Mouse (Mus musculus) common myeloid progenitor, adult 5-6 weeks (primary cell): Measurements from ENCODE around the gene Chst4. TPM values are rescaled to one million over a fixed set of nuclear protein-coding genes. Genes with fewer than 3 reads are reported as not detected.
"Not testable (repeated sequence)": the region's sequence is repeated elsewhere in the genome, so short reads cannot be mapped to it uniquely, and the experiment has no call there.

Source experiments
- ATAC-seq: replicated peaks from 2 replicates; pipeline ENCODE4 v1.8.0; 2016; ENCODE audit warnings: low read depth, mild to moderate bottlenecking, moderate TSS enrichment, inconsistent platforms; ENCODE audit not compliant: poor library complexity, severe bottlenecking
- total RNA-seq: library from RNA; stranded (forward); fragments of 200-1000, 187-1606 nt; gene quantifications from 2 replicates; pipeline ENCODE4 v1.2.3, GENCODE M21; 2017

Chst4 gene
- total RNA-seq = not detected in 2 replicates

DNA sequence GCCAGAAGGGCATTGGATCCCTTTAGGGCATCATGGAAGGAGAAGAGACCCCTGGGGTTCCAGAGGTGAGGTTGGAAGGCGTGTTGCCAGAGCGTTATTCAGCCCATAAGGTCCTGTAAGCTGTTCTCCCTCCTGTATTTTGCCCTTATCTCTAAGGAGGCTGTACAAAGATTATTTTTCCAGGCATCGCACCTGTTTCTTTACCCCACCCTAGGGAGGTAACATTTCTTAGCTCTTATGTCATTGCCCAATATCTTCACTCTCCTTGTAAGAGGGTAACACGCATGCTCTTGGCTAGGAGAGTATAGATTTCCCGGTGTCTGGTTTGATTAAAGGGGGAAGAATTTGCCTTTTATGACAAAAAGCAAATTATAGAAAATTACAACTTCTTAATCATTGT is at the start of gene Chst4:
Chst4 (minus strand) TSS at position 82 of the 400 bp plus-strand sequence.
- no peak for ATAC-seq

- no peak for ATAC-seq
Observed at GRCm38 (mm10) chr8:110082416-110083105, 43.0 kb upstream of the Chst4 start.

DNA sequence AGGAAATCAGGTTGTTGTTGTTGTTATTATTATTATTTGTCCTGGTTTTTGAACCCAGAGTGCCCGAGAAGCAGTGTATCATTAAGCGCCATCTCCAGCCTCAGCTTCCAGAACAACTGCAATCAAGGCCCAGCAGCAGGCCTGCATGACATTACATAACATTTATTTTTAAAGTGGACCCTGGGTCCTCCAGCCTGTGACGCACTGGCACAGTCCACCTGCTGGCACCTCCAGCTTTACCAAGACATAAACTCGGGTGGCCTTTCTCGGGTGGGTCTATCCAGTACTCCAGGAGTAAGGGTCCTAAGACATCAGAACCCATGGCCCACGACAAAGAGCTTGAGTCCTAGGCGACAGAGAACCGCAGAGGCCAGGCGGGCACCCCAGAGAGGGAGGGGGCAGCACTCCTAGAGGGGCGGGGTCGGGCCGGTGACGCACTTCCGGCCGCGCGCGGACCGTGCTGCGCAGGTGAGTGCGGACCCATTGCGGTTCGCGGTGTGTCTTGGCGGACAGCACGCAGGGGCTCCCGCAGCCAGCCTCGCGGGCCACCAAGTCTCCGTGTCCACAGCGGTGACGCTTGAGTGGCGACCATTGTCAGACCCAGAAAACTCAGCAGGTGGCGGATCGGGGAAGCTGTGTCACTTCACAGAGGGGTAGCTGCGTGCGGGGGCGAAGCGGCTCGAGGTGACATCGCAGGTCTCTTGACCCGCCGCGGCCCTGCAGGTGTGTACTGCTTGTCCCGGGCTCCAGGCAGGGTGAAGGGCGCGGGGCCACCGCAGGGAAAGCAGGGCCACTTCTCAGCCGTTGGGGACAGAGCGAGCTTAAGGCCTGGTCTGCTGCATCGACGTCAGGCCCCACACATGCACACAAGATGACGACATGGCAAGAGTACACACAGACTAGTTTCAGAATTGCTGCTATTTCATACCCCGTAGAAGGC is 40.0 kb upstream of the Chst4 start, which contains the start of gene Zfp612:
Zfp612 (plus strand) TSS at position 465 of the 940 bp plus-strand sequence.
- ATAC-seq = peak; percentile 78

DNA sequence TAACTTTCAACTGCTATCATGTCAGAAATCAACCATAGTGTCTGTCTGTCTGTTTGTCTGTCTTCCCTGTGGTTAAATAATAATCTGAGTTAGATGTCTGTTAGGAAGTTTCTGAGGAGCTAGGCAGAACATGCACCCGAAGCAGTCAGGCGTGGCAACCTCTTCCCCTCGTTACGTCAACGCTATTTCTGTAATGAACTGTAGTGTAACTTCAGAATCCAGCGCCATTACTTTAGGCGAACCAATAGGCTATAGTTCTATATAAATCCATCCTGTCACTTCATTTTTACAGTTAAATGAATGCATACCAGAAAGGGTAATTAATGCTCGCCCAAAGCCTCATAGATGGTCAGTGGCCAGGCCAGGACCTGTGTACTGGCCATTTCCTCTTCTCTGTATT is 35.0 kb upstream of the Chst4 start:
- no peak for ATAC-seq

- ATAC-seq = peak; percentile 89
Observed at GRCm38 (mm10) chr8:110071600-110071999, 32.1 kb upstream of the Chst4 start.

GRCm38 (mm10) chr8:110069706-110070105 is 30.2 kb upstream of the Chst4 start:
- ATAC-seq = no peak

DNA sequence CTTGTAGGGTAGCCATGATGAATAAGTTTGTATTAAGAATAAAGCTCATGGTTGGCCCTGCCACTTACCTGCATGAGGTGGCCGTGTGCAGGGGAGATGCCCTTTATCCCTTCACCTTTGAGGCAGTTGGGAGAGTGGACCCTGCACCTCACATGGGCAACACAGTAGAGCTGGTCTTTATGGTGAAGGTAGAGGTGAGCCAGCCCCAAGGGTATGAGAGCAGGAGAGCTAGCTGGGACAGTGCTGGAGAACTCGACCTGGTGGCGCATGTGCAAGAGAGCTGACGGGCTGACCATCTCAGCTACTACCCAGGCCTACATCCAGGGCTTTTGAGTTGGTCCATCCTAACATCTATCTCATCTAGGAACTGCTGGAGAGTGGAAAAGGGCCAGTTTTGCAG is 26.1 kb upstream of the Chst4 start:
- no peak for ATAC-seq

- ATAC-seq = no peak
Observed at GRCm38 (mm10) chr8:110064606-110065365, 25.2 kb upstream of the Chst4 start.

GRCm38 (mm10) chr8:110064161-110064560 is 24.6 kb upstream of the Chst4 start:
- no peak for ATAC-seq

- no peak for ATAC-seq
Observed at GRCm38 (mm10) chr8:110058207-110058606, 18.7 kb upstream of the Chst4 start.

GRCm38 (mm10) chr8:110051208-110051607 is 11.7 kb upstream of the Chst4 start:
- no peak for ATAC-seq

- no peak for ATAC-seq
Observed at GRCm38 (mm10) chr8:110040509-110040908, 969 bp upstream of the Chst4 start.

GRCm38 (mm10) chr8:110039216-110039615 is 324 bp downstream of the Chst4 start:
- no peak for ATAC-seq

DNA sequence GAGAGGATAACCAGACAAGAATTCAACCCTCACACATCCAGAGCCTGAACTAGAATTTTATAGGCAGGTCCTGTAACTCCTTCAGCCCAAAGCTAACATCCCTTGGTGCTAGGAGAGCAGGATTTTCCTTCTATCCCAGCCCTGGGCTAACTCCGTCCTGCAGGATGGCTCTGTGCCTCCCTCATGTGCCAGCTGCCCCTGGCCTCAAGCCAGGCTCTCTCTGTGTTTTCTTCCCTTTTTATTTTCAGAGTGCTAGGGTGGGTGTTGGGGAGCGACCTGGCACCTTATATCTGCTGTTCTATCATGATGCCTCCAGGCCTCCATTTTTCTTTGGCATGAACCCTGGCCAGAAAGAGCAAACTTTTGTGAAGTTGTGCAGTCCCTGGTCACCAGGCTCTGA is 3.4 kb downstream of the Chst4 start:
- no peak for ATAC-seq

DNA sequence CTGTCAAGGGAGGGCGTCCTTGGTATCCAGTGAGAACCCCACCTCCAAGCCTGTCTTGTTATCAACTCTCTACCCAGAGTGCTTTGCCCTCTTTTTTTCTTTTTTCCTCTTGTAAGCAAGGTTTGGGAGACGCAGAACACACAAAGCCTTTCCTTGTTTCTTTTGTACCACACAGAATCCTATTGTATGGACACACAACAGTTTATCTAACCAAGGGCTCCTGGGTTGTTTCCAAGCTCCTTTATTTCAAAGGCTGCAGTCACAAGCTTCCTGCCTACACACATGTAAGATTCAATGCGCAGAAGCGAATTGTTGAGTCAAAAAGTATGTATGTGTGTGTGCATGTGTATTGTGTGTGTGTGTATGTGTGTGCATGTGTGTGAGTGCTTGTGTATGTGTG is 5.2 kb downstream of the Chst4 start:
- no peak for ATAC-seq

DNA sequence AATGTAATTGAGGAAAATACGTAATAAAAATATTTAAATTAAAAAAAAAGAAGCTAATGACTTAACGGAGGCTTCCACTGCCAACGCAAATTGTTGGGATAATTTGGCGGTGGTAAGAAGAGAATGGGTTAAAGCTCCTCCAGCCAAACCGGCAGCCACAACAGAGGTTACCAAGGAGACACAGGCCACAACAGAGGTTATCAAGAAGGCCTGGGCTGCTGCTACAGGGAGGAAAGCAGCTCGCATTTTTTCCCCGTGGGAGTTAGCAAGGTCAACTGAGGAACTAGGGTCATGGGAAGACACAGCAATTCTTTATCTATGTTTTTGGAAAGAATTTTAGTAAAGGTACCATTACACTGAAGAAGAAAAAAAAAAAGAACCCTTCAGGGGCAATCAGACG is 5.8 kb downstream of the Chst4 start:
- ATAC-seq = not testable (repeated sequence)

DNA sequence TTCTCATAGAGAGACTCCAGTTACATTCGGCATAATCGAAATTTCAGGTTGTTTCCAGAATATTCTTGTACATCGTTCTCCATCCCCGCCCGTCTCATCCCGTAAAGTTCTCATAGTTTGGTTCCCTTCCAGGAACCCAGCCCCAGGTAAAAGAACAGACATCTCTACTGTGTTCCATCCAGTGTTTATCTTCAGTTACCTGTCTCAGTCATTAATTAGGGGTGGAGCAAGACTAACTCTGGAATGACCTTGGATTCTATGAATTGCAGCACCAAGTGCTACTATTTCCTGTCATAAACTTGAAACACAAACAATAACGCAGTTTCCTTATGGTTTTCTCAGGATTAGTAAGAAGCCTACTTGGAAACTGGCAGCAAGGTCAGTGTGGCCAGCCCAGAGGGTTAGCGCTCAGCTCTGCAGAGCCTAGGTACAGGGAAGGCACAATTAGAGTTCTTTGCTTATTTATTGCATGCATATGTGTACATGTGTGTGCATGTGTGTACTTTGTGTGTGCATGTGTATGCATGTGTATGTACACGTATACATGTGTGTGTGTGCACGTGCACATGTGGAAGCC is 16.7 kb downstream of the Chst4 start:
- no peak for ATAC-seq

DNA sequence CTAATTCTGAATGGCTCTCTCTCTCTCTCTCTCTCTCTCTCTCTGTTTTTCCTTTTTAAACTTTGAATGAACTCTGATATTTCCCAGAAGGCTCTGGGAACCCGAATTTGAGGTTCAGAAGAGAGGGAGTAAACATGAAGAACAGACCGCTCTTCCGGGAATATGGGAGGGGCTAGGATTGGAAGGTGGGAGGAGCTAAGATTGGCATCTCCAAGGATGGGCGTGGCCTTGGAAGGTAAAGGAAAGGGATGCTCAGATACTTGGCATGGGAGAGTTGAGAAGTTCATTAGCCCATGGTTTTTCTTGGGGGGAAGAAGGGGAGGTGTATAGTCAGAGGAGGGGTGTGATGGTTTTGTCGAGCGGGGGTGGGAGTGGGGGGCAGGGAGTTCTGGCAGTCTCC is 17.5 kb downstream of the Chst4 start:
- ATAC-seq = no peak

- ATAC-seq = peak; percentile 69
Observed at GRCm38 (mm10) chr8:110010868-110011267, 28.7 kb downstream of the Chst4 start.

DNA sequence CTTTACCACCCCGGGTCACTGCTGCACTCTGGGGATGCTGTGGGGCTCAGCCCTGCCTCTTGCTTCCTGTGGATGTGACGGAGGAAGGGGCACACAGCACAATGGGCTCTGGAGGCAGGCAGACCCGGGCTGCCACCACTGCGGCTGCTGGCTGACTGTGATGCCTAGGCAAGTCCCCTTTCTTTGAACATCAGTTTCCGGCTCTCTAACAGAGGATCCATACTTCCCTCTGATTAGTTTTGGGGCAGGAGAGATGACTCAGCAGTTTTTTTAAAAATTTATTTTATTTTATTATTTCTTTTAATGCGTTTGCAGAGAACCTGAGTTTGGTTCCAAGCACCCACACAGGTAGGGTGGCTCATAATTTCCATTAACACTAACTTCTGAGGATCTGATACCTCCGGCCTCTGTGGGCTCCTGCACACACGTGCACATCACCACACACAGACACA is 30.5 kb downstream of the Chst4 start:
- peak; percentile 39; the same call in 1 of the 2 replicates for ATAC-seq
